Mouse (Mus musculus): Measurements from ENCODE around the gene Efcab3. TPM values are rescaled to one million over a fixed set of nuclear protein-coding genes. Genes with fewer than 3 reads are reported as not detected.
A peak's percentile ranks its signal among the peaks of the same experiment; 100 is the strongest.
"Not testable (repeated sequence)": the region's sequence is repeated elsewhere in the genome, so short reads cannot be mapped to it uniquely, and the experiment has no call there.

Gene Efcab3
- 1 to 10 TPM; 1.3 to 1.4 TPM for total RNA-seq (2021)
- long read RNA-seq, experiment 1 = 0 reads
- long read RNA-seq, experiment 2 = 0 reads

DNA sequence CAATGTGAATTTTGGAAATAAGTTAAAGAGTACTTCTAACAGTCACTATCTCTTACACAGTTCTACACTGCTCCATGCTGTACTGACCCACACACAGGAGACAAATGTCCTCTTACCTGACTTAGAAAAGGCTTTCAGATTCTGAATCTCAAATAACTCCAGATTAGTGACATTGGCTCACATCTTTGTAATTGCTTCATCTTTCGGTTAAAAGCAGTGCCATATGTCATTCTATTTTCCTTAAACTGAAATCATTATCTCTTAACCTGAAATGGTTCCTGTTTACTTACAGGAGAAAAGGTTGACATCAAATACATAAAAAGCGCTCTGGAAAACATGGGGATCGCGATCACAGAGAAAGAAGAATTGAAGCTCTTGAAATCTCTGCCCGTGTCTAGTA, at the start of gene Efcab3:
Gene Efcab3, plus strand, starts transcription at position 301 of the 400 bp plus-strand sequence.
- DNase-seq (ENCODE audit: low spot score in 2 of 2) = no peak

DNA sequence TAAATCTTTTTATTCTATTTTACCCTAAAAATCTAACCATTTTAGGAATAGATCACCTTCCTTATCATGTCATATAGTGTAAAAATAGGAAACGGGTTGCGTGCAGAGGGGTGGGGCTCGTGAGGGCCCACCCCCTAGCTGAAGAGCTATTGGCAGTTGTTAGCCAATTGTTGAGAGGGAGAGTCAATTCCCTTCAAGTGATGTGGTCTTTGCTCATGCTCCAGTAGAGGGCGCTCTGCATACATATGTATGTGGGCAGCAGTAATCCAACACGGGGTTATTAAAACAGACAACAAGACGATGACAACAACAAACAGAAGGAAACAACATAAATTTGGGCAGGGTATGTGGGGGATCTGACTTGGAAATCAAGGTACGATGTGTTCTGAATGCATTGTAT, 42.3 kb upstream of the Efcab3 start:
- no peak for DNase-seq (ENCODE audit: low spot score in 2 of 2)

DNA sequence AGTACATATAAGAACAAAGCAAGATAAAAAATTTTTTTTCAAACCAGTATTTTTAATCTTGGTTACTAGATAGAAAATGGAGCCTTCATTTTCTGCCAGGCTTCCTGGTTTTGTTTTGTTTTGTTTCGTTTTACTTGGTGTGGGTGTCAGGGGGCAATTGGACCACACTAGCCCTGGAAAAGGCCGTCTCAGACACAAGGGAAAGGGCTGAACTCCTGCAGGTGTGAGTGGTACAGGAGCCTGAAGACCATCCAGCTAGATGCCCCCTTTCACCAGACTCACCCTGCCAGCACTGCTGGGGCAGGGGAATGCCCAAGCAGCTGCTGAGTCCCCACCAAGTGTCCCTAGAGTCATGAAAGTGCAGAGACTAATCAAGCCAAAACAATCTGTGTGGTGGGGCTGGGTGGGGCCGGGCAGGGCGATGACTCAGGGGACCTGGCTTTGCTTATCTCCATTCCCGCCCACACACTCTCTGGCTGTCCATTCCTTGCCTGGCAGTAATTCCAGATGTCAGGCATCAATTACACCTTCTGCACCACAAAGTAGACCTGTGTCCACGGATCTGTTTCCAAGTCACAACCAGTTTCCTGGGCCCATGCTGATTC, 34.5 kb upstream of the Efcab3 start:
- DNase-seq (ENCODE audit: low spot score in 2 of 2) = no peak

DNA sequence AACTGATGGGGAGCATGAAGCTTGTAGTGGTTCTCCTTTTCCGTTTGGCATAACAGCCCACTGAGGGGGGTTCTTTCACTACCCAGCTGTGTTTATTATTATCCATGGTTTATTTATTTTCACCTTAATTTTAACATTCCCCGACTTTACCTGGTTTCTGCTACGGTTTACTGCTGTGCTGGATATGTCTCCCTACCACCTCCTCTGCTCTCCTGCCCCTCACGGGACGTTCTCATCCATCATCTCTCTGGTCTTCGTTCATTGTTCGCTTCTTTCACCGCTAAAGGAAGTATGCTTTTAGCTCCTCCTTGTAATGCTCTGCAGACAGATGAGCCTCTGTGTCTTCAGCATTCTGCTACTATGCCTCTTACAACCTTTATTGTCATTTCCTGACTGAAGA, 33.9 kb upstream of the Efcab3 start:
- no peak for DNase-seq (ENCODE audit: low spot score in 2 of 2)

DNA sequence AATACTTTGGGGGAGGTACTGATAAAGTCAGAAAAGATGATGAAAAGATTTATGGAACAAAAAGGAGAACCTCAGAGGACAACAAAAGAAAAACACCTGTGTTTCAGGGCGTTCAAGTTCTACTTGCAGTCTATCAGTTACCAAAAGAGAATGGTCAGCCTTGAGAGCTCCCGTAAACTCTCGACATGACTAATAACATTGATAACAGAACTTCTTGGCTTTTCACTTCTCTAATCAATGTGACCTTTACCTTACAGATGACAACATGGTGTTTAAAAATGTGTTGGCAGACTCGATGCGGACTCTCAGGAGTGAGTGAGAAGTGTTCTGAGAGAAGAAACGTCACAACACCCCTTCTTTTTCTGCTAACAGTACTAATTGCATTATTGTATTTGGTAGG, 33.2 kb upstream of the Efcab3 start:
- DNase-seq (ENCODE audit: low spot score in 2 of 2) = no peak

DNA sequence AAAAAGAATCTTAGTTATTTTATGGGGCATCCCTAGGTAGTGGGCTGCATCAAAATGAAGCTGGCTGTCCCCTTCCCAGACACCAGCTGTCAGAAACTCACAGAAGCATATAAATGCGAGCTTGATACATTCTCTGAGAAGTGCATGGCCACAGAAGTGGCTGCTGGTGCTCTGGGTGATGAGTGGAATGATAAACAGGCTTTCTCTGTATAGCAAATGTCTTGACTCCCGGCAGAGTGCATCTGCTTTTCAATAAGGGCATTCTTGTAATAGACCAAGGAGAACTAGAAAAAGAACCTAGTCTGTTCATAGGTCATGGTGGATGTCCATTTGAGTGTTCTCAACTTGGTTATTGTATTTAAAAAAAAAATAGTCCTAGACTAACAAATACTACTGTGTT, 32.3 kb upstream of the Efcab3 start:
- DNase-seq (ENCODE audit: low spot score in 2 of 2) = no peak

DNA sequence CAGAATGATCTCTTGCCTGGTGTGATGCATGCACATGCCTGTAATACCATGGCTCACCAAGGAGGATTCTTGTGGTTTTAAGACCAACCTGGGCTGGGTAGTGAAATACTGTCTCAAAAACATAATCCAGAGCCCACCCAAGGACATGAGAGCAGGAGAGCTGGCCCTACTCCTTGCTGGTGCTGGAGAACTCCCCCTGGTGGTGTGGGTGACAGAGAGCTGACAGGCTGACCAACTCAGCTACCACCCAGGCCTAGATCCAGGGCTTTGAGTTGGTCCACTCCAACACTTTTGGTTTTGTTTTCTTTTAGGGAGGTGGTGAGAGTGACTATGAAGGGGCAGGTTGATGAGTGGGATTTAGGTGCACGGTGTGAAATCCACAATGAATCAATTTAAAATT, 28.3 kb upstream of the Efcab3 start:
- DNase-seq (ENCODE audit: low spot score in 2 of 2) = no peak

DNA sequence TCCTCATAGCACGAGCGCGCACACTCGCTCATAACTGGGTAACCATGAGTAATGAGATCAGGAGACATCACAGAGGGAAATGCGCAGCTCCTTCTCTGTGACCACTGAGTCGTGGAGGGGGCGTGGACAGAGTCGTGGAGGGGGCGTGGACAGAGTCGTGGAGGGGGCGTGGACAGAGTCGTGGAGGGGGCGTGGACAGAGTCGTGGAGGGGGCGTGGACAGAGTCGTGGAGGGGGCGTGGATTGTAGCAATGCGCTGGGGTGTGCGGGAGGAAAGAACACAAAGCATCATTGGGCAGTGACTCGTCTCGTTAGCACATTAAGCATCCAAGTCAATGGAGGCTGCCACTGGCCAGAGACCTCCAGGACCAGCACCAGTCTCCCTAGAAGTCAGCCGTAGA, 49.1 kb downstream of the Efcab3 start:
- not testable (repeated sequence) for DNase-seq (ENCODE audit: low spot score in 2 of 2)

DNA sequence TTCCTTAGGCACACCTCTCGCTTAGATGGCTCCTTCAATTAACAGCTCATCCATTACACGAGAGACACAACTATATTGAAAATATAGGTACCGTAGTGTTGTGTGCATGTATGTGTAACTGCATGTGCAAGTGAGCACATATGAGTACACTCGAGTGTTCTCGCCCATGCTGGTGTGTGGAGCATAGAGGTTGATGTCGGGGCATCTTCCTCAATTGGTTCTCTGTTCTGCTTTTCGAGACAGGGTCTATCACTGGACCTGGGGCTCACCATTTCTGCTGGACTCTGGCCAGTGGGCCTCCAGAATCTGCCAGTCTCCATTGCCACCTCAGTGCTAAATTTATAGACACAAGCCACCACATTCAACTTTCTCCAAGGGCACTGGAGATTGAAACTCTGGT, 54.4 kb downstream of the Efcab3 start:
- no peak for DNase-seq (ENCODE audit: low spot score in 2 of 2)

DNA sequence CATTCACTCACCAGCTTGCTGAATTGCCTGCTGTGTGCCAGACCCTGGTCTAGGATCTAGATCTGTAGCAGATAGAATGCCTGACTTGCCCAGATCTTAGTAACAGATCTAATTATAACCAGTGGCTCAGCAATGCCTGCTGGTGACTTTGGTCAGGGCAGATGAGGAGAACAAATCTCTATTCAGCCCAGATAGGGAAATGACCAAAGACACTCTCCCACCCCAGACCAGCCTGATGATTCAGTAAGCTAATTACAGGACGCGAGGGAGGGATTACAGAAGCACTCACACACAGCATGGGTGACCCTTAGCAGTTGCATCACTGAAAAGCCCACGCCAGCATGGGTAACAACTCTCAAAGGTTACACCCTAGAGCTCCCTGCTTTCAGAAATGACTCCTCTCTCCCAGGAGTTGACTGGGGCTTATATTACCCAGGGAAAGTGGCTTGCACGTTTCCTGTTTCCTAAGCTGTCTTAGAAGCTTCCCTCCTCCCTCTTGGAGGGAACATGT, 57.2 kb downstream of the Efcab3 start:
- DNase-seq (ENCODE audit: low spot score in 2 of 2) = no peak

DNA sequence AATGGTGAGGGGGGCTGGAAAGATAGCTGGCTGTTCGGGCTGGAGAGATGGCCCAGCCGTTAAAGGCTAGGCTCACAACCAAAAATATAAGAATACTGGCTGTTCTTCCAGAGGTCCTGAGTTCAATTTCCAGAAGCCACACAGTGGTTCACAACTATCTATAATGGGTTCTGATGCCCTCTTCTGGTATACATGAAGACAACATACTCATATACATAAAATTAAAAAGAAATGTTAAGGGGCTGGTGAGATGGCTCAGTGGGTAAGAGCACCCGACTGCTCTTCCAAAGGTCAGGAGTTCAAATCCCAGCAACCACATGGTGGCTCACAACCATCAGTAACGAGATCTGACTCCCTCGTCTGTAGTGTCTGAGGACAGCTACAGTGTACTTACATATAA, 58.4 kb downstream of the Efcab3 start:
- DNase-seq (ENCODE audit: low spot score in 2 of 2) = not testable (repeated sequence)

DNA sequence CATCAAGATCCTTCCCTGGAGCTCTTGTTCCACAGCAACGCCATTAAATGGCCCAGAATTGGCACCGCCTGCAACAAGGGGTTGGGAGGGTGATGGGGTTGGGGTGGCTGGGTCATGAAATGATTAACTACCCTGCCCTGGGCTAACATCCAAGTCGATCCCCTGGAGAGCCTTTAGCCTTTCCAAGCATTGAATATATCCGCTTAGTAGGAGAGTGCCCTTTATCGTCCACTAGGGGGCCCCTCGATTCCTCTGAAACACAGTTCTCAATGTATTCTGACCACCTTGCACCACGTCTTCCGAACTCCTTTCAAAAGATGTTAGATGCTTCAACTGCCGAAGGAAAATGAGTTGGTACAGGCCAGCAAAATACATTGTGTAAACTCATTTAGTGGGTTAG, 60.6 kb downstream of the Efcab3 start:
- DNase-seq (ENCODE audit: low spot score in 2 of 2) = peak in 1 of 2 experiments; percentile 25

DNA sequence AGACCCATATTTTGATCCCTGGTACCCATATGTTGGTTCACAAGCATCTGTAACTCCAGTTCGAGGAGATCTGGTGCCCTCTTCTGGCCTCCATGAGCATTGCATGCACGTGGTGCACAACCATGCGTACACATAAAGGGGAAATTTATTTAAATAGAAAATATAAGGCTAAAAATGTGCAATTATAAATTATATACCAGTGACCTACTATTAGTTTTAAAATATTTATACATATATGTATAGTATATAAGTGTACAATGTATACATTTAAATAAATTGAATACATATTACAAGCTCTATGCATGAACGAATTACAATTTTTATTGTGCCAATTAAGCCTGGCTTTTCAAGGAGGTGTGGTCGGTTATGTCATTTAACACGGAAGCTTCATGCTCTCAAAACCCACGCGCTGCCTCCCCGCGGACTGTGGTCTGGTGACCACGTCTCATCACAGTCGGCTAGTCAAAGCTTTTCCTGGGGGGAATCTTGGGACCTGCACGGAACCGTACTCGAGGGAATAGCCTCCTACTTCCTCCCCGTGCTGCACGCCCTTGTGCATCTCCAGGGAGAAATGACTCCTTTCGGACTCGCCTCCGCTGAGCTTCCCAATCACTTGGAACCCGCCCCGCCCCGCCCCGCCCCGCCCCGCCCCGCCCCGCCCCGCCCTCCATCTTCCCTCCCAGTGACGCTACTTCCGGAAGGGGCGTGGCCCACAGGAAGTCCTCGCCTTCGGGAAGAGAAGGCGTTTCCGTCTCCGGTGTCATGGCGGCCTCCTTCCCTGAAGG, 62.5 kb downstream of the Efcab3 start, which contains the start of gene Mettl2:
Gene Mettl2, plus strand, starts transcription at position 691 of the 785 bp plus-strand sequence.
- DNase-seq (ENCODE audit: low spot score in 2 of 2) = peak; percentile 27 to 61

DNA sequence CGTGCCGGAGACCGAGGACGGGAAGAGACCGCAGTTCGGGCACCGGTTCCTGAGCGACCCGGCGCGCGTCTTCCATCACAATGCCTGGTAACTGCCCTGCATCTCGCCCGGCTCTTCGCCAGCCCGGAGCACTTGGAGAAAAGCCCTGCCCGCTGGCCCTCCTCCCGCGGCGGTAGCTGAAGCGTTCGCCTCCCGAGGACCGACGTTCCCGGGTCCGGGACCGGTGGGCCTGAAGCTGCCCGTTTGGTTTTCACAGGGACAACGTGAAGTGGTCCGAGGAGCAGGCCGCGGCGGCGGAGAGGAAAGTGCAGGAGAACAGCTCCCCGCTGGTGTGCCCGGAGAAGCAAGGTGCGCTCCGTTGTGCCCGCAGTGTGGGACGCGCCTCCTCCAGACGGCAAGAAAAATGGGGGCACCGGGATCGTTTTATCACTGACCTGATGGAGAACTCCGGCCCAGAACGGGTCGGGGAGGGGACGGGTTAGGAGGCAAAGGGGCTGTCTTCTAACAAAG, 63.2 kb downstream of the Efcab3 start:
- DNase-seq (ENCODE audit: low spot score in 2 of 2) = peak in 1 of 2 experiments; percentile 7

DNA sequence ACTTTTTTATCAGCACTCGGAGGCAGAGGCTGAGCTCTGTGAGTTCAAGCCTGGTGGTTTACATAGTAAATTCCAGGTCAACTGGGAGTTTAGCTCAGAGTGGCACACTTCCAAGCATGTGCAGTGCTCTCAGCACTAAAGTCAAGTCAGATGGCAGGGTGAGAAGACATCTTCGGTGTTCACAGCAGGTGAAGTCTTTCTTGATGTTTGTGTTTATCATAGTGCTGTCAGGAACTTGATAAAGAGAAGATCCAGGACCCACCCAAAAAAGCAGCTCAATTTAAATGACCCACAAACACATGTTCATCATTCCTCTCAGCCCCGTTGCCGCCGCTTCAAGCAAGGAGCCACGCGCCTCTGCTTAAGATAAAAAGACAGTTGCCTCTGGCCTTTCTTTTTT, 72.3 kb downstream of the Efcab3 start:
- DNase-seq (ENCODE audit: low spot score in 2 of 2) = no peak

DNA sequence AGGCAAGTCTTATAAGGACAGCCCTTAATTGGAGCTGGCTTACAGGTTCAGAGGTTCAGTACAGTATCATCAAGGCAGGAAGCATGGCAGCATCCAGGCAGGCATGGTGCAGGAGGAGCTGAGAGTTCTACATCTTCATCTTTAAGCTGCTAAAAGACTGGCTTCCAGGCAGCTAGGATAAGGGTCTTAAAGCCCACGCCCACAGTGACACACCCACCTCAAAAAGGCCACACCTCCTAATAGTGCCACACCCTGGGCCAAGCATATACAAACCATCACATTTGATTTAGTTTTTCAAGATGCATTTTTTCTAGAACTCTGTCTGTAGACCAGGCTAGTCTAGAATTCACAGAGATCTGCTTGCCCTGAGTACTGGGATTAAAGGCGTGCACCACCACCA, 73.9 kb downstream of the Efcab3 start:
- not testable (repeated sequence) for DNase-seq (ENCODE audit: low spot score in 2 of 2)

DNA sequence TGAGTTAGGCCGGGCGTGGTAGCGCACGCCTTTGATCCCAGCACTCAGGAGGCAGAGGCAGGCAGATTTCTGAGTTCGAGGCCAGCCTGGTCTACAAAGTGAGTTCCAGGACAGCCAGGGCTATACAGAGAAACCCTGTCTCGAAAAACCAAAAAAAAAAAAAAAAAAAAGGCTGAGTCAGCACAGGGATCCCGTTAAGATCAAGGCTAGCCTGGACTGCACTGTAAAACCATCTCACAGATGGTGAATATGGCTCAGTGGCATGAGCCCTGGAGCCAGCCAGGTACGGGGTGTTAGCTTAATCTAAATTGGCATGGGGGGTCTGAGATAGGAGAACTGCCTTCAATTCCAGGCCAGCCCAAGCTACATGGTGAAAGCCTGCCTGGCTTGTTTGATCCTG, 77.1 kb downstream of the Efcab3 start:
- DNase-seq (ENCODE audit: low spot score in 2 of 2) = not testable (repeated sequence)

DNA sequence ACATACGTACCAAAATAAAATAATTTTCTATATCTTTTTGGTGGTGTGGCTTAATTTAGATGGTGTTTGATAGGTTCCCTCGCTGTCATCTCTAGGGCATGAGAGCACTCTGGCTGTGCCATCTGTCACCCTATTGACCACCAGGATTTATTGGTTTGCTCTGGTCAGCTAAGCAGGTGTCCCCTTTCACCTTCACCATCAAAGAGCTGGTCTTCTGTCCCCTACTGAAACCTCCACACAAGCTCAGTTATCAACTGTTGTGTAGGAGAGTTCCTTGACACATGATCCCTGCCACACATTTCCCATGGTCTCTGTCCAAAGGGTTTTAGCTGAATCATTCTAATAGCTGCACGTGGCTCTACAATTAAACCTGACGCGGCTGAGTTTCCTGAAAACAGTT, 77.7 kb downstream of the Efcab3 start:
- DNase-seq (ENCODE audit: low spot score in 2 of 2) = no peak

DNA sequence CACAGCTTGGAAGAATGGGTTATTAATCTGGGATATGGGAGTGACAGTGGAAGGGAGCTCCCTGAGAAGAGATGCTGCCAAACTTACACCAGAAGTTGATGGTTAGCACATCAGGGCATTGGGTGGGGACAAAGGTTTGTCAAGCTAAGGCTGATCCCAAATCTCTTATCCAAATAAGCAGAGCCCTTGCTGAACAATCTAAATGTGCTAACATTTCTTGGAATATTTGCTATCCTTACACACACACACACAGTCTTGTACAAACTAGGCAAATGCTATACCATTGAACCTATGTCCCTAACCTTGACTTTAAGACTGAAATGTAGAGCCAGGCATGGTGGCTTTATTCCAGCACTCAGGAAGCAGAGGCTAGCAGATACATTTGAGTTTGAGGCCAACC, 80.2 kb downstream of the Efcab3 start:
- no peak for DNase-seq (ENCODE audit: low spot score in 2 of 2)

DNA sequence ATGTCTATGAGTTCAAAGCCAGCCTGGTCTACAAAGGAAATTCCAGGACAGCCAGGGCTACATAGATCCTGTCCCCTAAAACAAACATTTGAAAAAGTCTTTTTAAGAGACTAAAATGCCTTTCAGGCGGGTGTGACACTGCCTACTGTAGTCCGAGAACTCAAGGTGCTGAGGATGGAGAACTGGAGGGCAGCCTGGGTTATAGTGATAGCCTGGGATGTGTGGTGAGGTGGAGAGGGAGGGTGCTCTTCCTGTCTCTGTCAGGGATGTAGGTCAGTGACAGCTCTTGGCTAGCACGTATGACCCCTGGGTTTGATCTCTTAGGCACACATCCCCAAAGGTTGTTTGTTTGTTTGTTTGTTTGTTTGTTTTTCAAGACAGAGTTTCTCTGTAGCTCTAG, 80.7 kb downstream of the Efcab3 start:
- no peak for DNase-seq (ENCODE audit: low spot score in 2 of 2)

DNA sequence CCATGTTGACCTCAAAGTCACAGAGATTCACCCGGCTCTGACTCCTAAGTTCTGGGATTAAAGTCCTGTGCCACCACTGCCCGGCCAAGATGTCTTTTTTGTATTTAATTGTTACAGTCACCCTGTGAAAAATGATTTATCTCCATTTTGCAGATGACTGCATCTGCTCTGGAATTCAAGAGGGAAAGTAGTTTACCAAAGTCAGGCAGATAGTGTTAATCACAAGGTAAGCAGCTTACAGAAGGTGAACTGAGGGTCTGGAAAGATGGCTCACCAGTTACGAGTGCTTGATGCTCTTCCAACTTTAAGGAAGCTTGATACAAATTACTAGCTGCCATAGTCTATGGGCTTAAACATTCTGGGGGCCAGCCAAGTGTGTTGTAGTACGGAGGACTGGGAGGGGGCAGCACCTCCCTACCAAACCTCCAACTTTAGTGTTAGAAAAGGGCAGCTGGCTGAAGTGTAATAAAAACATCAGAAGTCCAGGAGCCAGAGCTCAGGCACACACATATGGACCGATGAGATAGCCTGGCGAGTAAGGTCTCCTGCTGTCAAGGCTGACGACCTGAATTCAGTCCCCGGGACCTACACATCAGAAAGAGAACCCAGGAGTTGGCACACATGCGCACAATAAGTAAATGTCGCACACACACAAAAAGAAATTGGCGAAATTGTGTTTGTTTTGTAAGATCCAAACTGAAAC, 81.3 kb downstream of the Efcab3 start:
- DNase-seq (ENCODE audit: low spot score in 2 of 2) = no peak

DNA sequence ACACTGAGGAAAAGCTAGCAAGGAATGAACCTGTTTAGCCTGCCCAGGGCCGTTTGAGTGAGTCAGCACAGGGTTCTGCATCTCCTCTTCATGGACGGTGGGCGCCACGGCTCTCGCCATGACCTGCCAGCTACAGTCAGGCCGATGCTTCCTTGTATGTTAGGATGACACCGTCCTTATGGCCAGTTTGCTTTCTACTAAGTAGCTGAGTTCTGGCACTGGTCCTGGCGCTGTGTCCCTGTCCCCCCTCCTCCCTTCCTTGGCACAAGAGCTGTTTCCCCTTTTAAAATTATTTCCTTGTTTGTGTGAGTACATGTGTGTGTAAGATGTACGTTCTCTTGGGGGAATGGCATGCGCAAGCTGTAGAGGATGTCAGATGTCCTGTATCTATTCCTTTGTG, 81.8 kb downstream of the Efcab3 start:
- no peak for DNase-seq (ENCODE audit: low spot score in 2 of 2)

Data from adrenal gland, postnatal 4 days (tissue).